Mouse (Mus musculus) intestine, embryonic 14.5 days (tissue): Measurements from ENCODE around the gene Birc7. TPM values are rescaled to one million over a fixed set of nuclear protein-coding genes. Genes with fewer than 3 reads are reported as not detected.

Experiments used
- ATAC-seq: fragments of 200-750 bp; cut with Nextera tagmentation; replicated peaks from 2 replicates; pipeline ENCODE4 v1.8.0; 2017; ENCODE audit warnings: low read depth, moderate number of reproducible peaks, moderate TSS enrichment, moderate library complexity; ENCODE audit not compliant: low FRiP score, low TSS enrichment
- DNase-seq: peaks from one replicate; pipeline ENCODE4 v3.0.0-alpha.2; 2018; ENCODE audit warnings: low spot score
- H3K27ac ChIP-seq: fragments of 300-500 bp; sonication (generic); 2 replicates; pipeline ENCODE4 v1.5.1; 2014; ENCODE audit warnings: low read depth, mild to moderate bottlenecking, control low read depth
- H3K27me3 ChIP-seq: fragments of 300-500 bp; sonication (generic); replicated peaks from 2 replicates; pipeline ENCODE4 v1.6.1; 2014; ENCODE audit warnings: low read length, control low read depth; ENCODE audit not compliant: control insufficient read depth, insufficient read depth
- H3K36me3 ChIP-seq: fragments of 300-500 bp; sonication (generic); 2 replicates; pipeline ENCODE4 v1.6.1; 2014; ENCODE audit warnings: low read length, control low read depth; ENCODE audit not compliant: control insufficient read depth, insufficient read depth
- H3K4me1 ChIP-seq: fragments of 300-500 bp; sonication (generic); replicated peaks from 2 replicates; pipeline ENCODE4 v1.6.1; 2014; ENCODE audit warnings: low read length, control low read depth, mixed read lengths; ENCODE audit not compliant: control insufficient read depth, insufficient read depth
- H3K4me2 ChIP-seq: fragments of 300-500 bp; sonication (generic); 2 replicates; pipeline ENCODE4 v1.6.1; 2014; ENCODE audit warnings: low read length
- H3K4me3 ChIP-seq: fragments of 300-500 bp; sonication (generic); 2 replicates; pipeline ENCODE4 v1.5.1; 2014; ENCODE audit warnings: low read depth, low read length, control low read depth, mixed read lengths
- H3K9ac ChIP-seq: fragments of 300-500 bp; sonication (generic); 2 replicates; pipeline ENCODE4 v1.6.1; 2014; ENCODE audit warnings: mild to moderate bottlenecking, low read length
- H3K9me3 ChIP-seq: fragments of 300-500 bp; sonication (generic); 2 replicates; pipeline ENCODE4 v1.6.1; 2016; ENCODE audit warnings: low read length, control low read depth; ENCODE audit not compliant: control insufficient read depth
- WGBS: fragments of 180-500 bp; shearing (Covaris S2); extraction: QIAGEN DNeasy Blood & Tissue Kit; methylation state at CpG from one replicate; pipeline ENCODE4 v1.1.7; 2014; 5-methylcytosine and 5-hydroxymethylcytosine counted together
- microRNA-seq: library from miRNA; unstranded; fragments of <30 nt; microRNA quantifications from one replicate; pipeline ENCODE4, GENCODE M21; 2016
- polyA plus RNA-seq: library from polyadenylated mRNA; unstranded; fragments of >200 nt; fragmentation: Nextera tagmentation; extraction: Ambion mirVana; gene quantifications from 2 replicates; pipeline ENCODE4 v1.2.1, GENCODE M21; 2014

Birc7 gene
- polyA plus RNA-seq, 1 experiment from 2014 or later = 0.26 TPM

- no peaks in the 10 kb centered on the region for H3K9me3 ChIP-seq
- WGBS = 76% methylated on average over 6 of the region's 6 CpGs
- no peak for DNase-seq
- H3K36me3 ChIP-seq = peaks cover 66% of the 10 kb centered on the region
- H3K27me3 ChIP-seq = no peaks in the 10 kb centered on the region
- H3K4me1 ChIP-seq = no peaks in the 10 kb centered on the region
- no peak overlapping the region for H3K27ac ChIP-seq
- H3K9ac ChIP-seq = no peak overlapping the region
- H3K4me2 ChIP-seq = no peak overlapping the region
- no peak overlapping the region for H3K4me3 ChIP-seq
- no peak for ATAC-seq
Measured at GRCm38 (mm10) chr2:180981133-180981532, 52.3 kb downstream of the Birc7 start.

Small RNA genes within 50 kb of the gene (microRNA-seq; reads per million reads assigned to microRNA genes)
- gene Mir124a-3 = not detected

Other genes starting within 250 kb of the Birc7 start
- 31.0 and 31.6 TPM in 2 replicates for gene Dido1, start 219.0 kb upstream of the Birc7 start, polyA plus RNA-seq
- 51.7 and 52.0 TPM in 2 replicates for gene Gid8, start 218.9 kb upstream of the Birc7 start, polyA plus RNA-seq
- 1.9 and 2.1 TPM in 2 replicates for gene Slc17a9, start 203.8 kb upstream of the Birc7 start, polyA plus RNA-seq
- gene Bhlhe23, start 152.1 kb upstream of the Birc7 start, polyA plus RNA-seq = not detected in 2 replicates
- gene Ythdf1, start 8.1 kb upstream of the Birc7 start, polyA plus RNA-seq = 42.0 and 61.0 TPM in 2 replicates
- gene Nkain4, start 25.7 kb downstream of the Birc7 start, polyA plus RNA-seq = 51.0 and 53.3 TPM in 2 replicates
- gene Arfgap1, start 38.2 kb downstream of the Birc7 start, polyA plus RNA-seq = 77.0 and 78.6 TPM in 2 replicates
- 0.24 and 0.26 TPM in 2 replicates for gene Col20a1, start 57.5 kb downstream of the Birc7 start, polyA plus RNA-seq
- gene Chrna4, start 114.5 kb downstream of the Birc7 start, polyA plus RNA-seq = 2.0 and 2.1 TPM in 2 replicates
- 2.0 and 2.4 TPM in 2 replicates for gene Kcnq2, start 206.3 kb downstream of the Birc7 start, polyA plus RNA-seq
- 0.32 and 0.36 TPM in 2 replicates for gene Eef1a2, start 228.0 kb downstream of the Birc7 start, polyA plus RNA-seq